Mouse (Mus musculus) lung, embryonic 14.5 days (tissue): ENCODE measurements at regions not wholly inside any gene's neighbourhood (a gene's known extent, or its start where the extent isn't known, plus 50 kb on each side); places are given as distances from the start of the nearest gene placed in this dataset.

Experiments used
- ATAC-seq: fragments of 200-750 bp; cut with Nextera tagmentation; 2 replicates; pipeline ENCODE4 v1.8.0; 2017; ENCODE audit warnings: mild to moderate bottlenecking, moderate TSS enrichment, moderate library complexity; ENCODE audit not compliant: insufficient read depth
- DNase-seq: peaks from one replicate; pipeline ENCODE4 v3.0.0-alpha.2; 2015
- H3K27ac ChIP-seq: fragments of 300-500 bp; sonication (generic); 2 replicates; pipeline ENCODE4 v1.5.1; 2014; ENCODE audit warnings: low read depth, mild to moderate bottlenecking, moderate library complexity
- H3K27me3 ChIP-seq: fragments of 300-500 bp; sonication (generic); 2 replicates; pipeline ENCODE4 v1.6.1; 2014; ENCODE audit warnings: low read length, control low read depth; ENCODE audit not compliant: insufficient read depth
- H3K36me3 ChIP-seq: fragments of 300-500 bp; sonication (generic); 2 replicates; pipeline ENCODE4 v1.6.1; 2014; ENCODE audit warnings: control low read depth; ENCODE audit not compliant: insufficient read depth
- H3K4me1 ChIP-seq: fragments of 300-500 bp; sonication (generic); 2 replicates; pipeline ENCODE4 v1.6.1; 2014; ENCODE audit warnings: antibody characterized with exemption, control low read depth; ENCODE audit not compliant: insufficient read depth
- H3K4me2 ChIP-seq: fragments of 300-500 bp; sonication (generic); 2 replicates; pipeline ENCODE4 v1.6.1; 2014; ENCODE audit warnings: mild to moderate bottlenecking
- H3K4me3 ChIP-seq: fragments of 300-500 bp; sonication (generic); 2 replicates; pipeline ENCODE4 v1.5.1; 2014; ENCODE audit warnings: low read depth, low read length
- H3K9ac ChIP-seq: fragments of 300-500 bp; sonication (generic); 2 replicates; pipeline ENCODE4 v1.6.1; 2014
- H3K9me3 ChIP-seq: fragments of 300-500 bp; sonication (generic); 2 replicates; pipeline ENCODE4 v1.6.1; 2016; ENCODE audit warnings: low read depth, low read length, control low read depth
- CTCF ChIP-seq: IDR thresholded peaks from 2 replicates; pipeline ENCODE4 v1.5.1; 2016; ENCODE audit warnings: antibody characterized with exemption, low read depth
- WGBS: fragments of 180-500 bp; shearing (Covaris S2); extraction: QIAGEN DNeasy Blood & Tissue Kit; methylation state at CpG from one replicate; pipeline ENCODE4 v1.1.7; 2014; 5-methylcytosine and 5-hydroxymethylcytosine counted together

DNA sequence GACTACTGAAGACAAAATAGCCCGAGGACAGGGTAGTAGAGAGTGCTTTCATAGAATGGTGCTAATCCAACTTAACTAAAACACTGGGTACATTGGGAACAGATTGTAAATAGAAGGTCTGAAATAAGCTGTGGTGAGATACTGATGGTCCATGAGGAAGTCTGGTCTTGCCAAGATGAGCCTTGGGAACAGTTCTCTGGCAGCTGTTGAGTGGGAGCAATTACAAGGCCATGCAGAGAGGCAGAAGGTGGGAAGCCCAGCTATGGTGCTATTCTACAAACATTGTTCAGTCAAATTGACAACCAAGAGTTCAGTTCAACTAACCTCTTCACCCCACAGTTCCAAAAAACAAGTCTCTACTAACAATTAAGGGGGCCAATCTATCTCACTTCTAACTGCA is 92.5 kb upstream of the Tenm4 start:
- 76% methylated on average over 1 of the region's 1 CpGs for WGBS
- no peaks in the 10 kb centered on the region for H3K4me1 ChIP-seq
- H3K27me3 ChIP-seq = no peaks in the 10 kb centered on the region
- no peaks in the 10 kb centered on the region for H3K9me3 ChIP-seq
- no peak overlapping the region for H3K27ac ChIP-seq
- H3K9ac ChIP-seq = no peak overlapping the region
- DNase-seq (no peak), ATAC-seq (no peak)
- no peak overlapping the region for H3K4me2 ChIP-seq
- H3K36me3 ChIP-seq = no peaks in the 10 kb centered on the region
- TF ChIP-seq CTCF = no peak
- no peak overlapping the region for H3K4me3 ChIP-seq

DNA sequence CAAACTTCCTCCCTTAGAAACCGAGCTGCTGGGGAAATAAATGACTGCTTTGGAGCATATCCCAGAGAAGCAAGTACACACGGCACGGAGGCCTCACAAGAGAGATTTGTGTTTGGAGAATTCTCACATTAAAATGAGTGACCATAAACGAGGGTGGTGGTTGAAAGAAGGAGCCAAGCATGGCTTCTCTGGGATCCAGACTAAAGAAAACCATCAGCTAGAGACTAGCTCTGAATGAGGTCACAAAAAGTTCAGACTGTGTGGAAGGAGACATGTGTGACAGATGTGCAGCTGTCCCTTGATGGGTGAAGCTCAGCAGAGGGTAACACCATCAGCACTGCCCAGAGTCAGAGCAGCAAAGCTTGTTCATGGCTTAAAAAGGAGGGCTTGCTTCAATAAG is 89.4 kb upstream of the Tenm4 start:
- H3K4me1 ChIP-seq = no peaks in the 10 kb centered on the region
- H3K4me2 ChIP-seq = no peak overlapping the region
- no peaks in the 10 kb centered on the region for H3K9me3 ChIP-seq
- no peaks in the 10 kb centered on the region for H3K36me3 ChIP-seq
- no peak overlapping the region for H3K9ac ChIP-seq
- ATAC-seq (peak; percentile 99), DNase-seq (peak; percentile 84)
- peak overlapping the region; percentile 54; the same call in 1 of the 2 replicates for H3K27ac ChIP-seq
- H3K4me3 ChIP-seq = no peak overlapping the region
- TF ChIP-seq CTCF = no peak
- H3K27me3 ChIP-seq = no peaks in the 10 kb centered on the region
- 17% methylated on average over 4 of the region's 4 CpGs for WGBS

DNA sequence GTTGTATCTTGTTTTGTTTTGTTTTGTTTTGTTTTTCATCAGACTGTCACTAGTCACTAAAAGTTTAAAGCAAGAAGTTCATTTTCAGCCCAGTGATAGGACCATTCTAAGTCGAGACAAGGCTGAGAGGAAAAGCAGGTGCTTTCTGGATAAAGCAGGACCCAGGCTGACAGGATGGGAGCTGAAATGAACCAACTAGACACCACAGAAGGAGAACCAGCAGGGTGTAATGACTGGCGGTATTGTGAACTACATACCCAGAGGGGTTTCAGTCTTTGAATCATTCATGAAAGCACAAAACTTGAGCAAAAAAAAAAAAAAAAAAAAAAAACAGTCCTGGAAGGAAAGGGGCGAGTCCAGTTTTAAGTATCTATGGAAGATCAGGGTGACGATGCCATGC is 75.9 kb upstream of the Tenm4 start:
- Histone ChIP-seq H3K4me1 (no peaks in the 10 kb centered on the region), H3K4me3 (no peak overlapping the region), H3K4me2 (no peak overlapping the region), H3K9ac (no peak overlapping the region), H3K36me3 (no peaks in the 10 kb centered on the region), H3K27me3 (no peaks in the 10 kb centered on the region), H3K9me3 (no peaks in the 10 kb centered on the region), H3K27ac (no peak overlapping the region)
- no peak for ATAC-seq
- DNase-seq = no peak
- TF ChIP-seq CTCF = no peak
- 81% methylated on average over 4 of the region's 4 CpGs for WGBS

DNA sequence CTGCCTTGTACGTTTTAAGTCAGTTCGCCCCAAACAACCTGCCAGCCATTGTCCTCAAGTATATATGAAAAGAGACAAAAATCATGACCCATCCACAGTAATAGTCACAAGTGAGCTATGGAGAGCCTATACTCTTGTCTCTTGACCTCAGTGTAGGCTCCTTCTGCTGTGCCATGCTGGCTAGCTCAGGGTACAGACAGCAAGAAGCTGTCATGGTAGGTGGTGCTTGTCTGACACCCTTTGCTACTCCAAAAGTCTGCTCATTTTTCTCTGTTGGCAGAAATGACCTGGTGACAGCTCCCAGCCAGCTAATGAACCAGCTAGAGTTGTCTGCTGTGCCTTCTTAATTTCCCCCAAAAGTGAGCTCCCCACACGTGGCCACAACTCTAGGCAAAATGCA is 75.3 kb upstream of the Tenm4 start:
- Histone ChIP-seq H3K4me1 (no peaks in the 10 kb centered on the region), H3K27ac (no peak overlapping the region), H3K4me3 (no peak overlapping the region), H3K9ac (no peak overlapping the region), H3K27me3 (no peaks in the 10 kb centered on the region), H3K9me3 (no peaks in the 10 kb centered on the region), H3K4me2 (no peak overlapping the region), H3K36me3 (no peaks in the 10 kb centered on the region)
- DNase-seq (no peak), ATAC-seq (no peak)
- no peak for TF ChIP-seq CTCF
- WGBS = 75% methylated on average over 3 of the region's 3 CpGs

DNA sequence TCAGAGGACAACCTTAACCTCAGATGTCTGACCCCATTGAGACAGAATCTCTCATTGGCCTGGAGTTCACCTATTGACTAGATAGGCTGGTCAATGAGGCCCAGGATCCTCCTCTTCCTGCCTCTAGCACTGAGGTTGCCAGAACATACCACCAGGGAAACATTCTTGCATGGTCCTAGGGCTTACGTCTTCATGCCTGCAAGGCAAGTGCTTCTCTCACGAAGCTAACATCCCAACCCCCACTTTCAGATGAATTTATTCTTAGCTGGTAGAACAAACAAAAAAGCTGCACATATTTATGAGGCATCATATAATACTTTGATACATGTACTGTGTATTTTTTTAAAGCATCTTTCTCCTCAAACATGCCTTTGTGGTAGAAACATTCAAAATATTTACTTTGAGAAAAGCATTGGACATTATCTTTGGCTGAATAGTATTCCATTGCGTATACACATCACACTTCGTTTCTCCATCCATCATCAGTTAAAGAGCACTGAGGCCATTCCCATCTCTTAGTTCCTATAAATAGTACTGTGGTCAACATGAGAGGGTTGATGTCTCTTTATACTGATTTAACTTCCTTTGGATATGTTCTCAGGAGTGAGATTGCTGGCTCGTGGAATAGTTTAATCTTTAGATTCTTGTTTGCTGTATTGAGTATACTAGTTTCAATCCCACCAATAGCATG is 72.2 kb upstream of the Tenm4 start:
- no peak overlapping the region for H3K27ac ChIP-seq
- 45% methylated on average over 5 of the region's 5 CpGs for WGBS
- no peak for TF ChIP-seq CTCF
- 0 out of 2 replicates have a peak, but pooled peaks cover 2% of the 10 kb centered on the region for H3K4me1 ChIP-seq
- DNase-seq = peak; percentile 55
- H3K9me3 ChIP-seq = no peaks in the 10 kb centered on the region
- no peak overlapping the region for H3K4me3 ChIP-seq
- no peaks in the 10 kb centered on the region for H3K27me3 ChIP-seq
- peak; percentile 73 for ATAC-seq
- no peak overlapping the region for H3K9ac ChIP-seq
- H3K36me3 ChIP-seq = no peaks in the 10 kb centered on the region
- H3K4me2 ChIP-seq = no peak overlapping the region

DNA sequence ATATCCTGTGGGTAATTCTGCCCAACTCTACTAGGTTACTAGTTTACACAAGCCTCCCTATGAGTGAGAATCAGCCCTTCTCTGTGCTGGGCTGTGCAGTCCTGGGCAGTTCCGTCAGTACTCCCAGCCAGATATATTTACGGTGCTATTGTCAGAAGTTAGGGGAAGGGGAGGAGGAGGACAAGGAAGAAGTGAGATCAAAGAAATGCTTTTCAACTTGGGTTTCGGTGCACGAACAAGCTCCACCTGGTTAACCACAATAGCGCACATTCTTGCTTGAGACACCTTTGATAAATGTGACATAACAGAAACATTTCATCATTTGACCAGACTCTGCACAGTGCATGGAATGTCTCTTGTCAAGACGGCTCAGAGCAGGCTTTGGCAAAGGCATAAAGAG is 68.3 kb upstream of the Tenm4 start:
- ATAC-seq (peak; percentile 69), DNase-seq (no peak)
- Histone ChIP-seq H3K27ac (no peak overlapping the region), H3K4me2 (no peak overlapping the region), H3K27me3 (no peaks in the 10 kb centered on the region), H3K4me1 (0 out of 2 replicates have a peak, but pooled peaks cover 2% of the 10 kb centered on the region), H3K9me3 (no peaks in the 10 kb centered on the region), H3K4me3 (no peak overlapping the region), H3K9ac (no peak overlapping the region), H3K36me3 (no peaks in the 10 kb centered on the region)
- WGBS = 19% methylated on average over 6 of the region's 6 CpGs
- TF ChIP-seq CTCF = no peak

DNA sequence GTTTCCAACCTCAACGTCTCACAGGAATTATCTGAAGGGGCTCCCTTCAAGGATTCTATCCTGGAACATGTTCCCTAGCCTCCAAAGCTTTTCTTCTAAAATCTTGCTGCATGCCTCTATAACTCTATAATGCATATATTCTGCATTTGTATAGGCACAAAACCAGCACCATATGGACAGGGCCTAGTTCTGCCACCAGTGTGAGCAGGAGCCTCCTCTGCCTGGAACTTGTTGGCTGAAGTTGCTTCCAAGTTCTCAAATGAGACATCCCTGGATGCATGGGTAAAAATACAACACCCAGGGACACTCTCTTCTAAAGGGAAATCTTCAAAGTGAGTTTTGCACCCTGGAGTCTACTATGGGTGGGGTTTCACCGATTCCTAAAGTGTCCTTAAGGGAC is 62.3 kb upstream of the Tenm4 start:
- no peaks in the 10 kb centered on the region for H3K27me3 ChIP-seq
- no peak for TF ChIP-seq CTCF
- no peak overlapping the region for H3K4me3 ChIP-seq
- H3K4me1 ChIP-seq = no peaks in the 10 kb centered on the region
- ATAC-seq = no peak
- no peak for DNase-seq
- no peak overlapping the region for H3K27ac ChIP-seq
- WGBS = 56% methylated on average over 2 of the region's 2 CpGs
- H3K4me2 ChIP-seq = no peak overlapping the region
- H3K9me3 ChIP-seq = no peaks in the 10 kb centered on the region
- no peak overlapping the region for H3K9ac ChIP-seq
- no peaks in the 10 kb centered on the region for H3K36me3 ChIP-seq

DNA sequence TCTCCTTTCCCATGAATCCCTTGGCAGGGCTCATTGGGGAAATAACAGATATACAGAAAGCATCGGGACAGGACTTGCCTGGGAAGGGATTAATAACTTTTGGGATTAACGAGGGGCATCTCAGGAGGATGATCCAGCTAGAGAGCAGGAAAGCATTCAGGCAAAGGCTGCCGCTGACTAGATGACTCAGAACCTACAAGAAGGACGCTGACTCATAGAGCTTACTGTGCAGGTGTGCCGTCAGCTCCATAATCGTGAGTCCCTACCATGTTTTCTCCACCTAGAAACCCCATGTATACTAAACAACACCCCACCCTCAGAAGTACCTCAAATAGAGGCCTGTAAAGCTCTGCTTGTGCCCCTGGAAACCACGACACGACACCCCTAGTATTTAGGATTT is 50.9 kb upstream of the Tenm4 start:
- no peak overlapping the region for H3K4me3 ChIP-seq
- no peaks in the 10 kb centered on the region for H3K9me3 ChIP-seq
- no peak overlapping the region for H3K27ac ChIP-seq
- ATAC-seq (no peak), DNase-seq (no peak)
- H3K4me2 ChIP-seq = no peak overlapping the region
- no peak overlapping the region for H3K9ac ChIP-seq
- no peaks in the 10 kb centered on the region for H3K27me3 ChIP-seq
- WGBS = 78% methylated on average over 8 of the region's 8 CpGs
- H3K4me1 ChIP-seq = no peaks in the 10 kb centered on the region
- no peak for TF ChIP-seq CTCF
- H3K36me3 ChIP-seq = no peaks in the 10 kb centered on the region
